Mouse (Mus musculus) spleen, adult 2 months (tissue): ENCODE data around the gene Pnrc2.

Source experiments
- CTCF ChIP-seq: fragments of 200-500 bp; IDR thresholded peaks from 2 replicates; pipeline ENCODE4 v1.5.1; 2011; ENCODE audit warnings: mild to moderate bottlenecking, inconsistent platforms; ENCODE audit not compliant: insufficient read depth, insufficient read length, insufficient replicate concordance; ENCODE audit errors: extremely low read depth
- POLR2A ChIP-seq: fragments of 200-500 bp; IDR thresholded peaks from 2 replicates; pipeline ENCODE4 v1.6.1; 2011; ENCODE audit warnings: low read depth, low read length, inconsistent platforms

- TF ChIP-seq CTCF = no peak
- peak; percentile 95 for TF ChIP-seq POLR2A
Observed at GRCm38 (mm10) chr4:135855536-135856222, 18.0 kb downstream of the Pnrc2 start, which contains the start of gene Srsf10.
